Mouse (Mus musculus) ES-E14 (cell line): ENCODE measurements at regions not wholly inside any gene's neighbourhood (a gene's known extent, or its start where the extent isn't known, plus 50 kb on each side); places are given as distances from the start of the nearest gene placed in this dataset.

Source experiments
- DNase-seq: peaks from one replicate; pipeline ENCODE4 v3.0.0-alpha.2; 2013; ENCODE audit warnings: low read depth, low spot score
- H3K27ac ChIP-seq: 2 replicates; pipeline ENCODE4 v1.5.1; 2012; ENCODE audit warnings: low read depth, mild to moderate bottlenecking, low read length, moderate library complexity, mixed read lengths; ENCODE audit not compliant: poor library complexity, insufficient read depth, severe bottlenecking
- H3K36me3 ChIP-seq: 2 replicates; pipeline ENCODE4 v1.6.1; 2012; ENCODE audit warnings: mild to moderate bottlenecking, low read length, moderate library complexity, mixed read lengths; ENCODE audit not compliant: control insufficient read depth, poor library complexity, insufficient read depth, severe bottlenecking
- H3K4me1 ChIP-seq, 2 experiments: fragments of 150-350 bp in 1 of 2; sonication (generic) in 1 of 2; 2 replicates each; pipeline ENCODE4 v1.6.1; 2012; ENCODE audit warnings: low read length in 2 of 2, mild to moderate bottlenecking in 1 of 2, mixed read lengths in 1 of 2; ENCODE audit not compliant: control insufficient read depth in 2 of 2, insufficient read depth in 2 of 2, poor library complexity in 1 of 2
- H3K4me3 ChIP-seq, 2 experiments: fragments of 150-350 bp in 1 of 2; sonication (generic) in 1 of 2; 2 replicates each; pipeline ENCODE4 v1.5.1; 2012; ENCODE audit warnings: low read length in 2 of 2, low read depth in 1 of 2, mild to moderate bottlenecking in 1 of 2, mixed read lengths in 1 of 2; ENCODE audit not compliant: insufficient read depth in 1 of 2, poor library complexity in 1 of 2, severe bottlenecking in 1 of 2
- H3K9ac ChIP-seq: 2 replicates; pipeline ENCODE4 v1.6.1; 2012; ENCODE audit warnings: low read depth, mild to moderate bottlenecking, low read length, mixed read lengths; ENCODE audit not compliant: poor library complexity, insufficient read depth, severe bottlenecking
- H3K9me3 ChIP-seq: fragments of 150-350 bp; sonication (generic); 2 replicates; pipeline ENCODE4 v1.6.1; 2012; ENCODE audit warnings: low read depth, mild to moderate bottlenecking, low read length; ENCODE audit not compliant: control insufficient read depth, insufficient read depth
- CHD2 ChIP-seq: IDR thresholded peaks from 2 replicates; pipeline ENCODE4 v1.6.1; 2014; ENCODE audit warnings: mild to moderate bottlenecking, low read depth, low read length, inconsistent platforms
- HCFC1 ChIP-seq: IDR thresholded peaks from 2 replicates; pipeline ENCODE4 v1.6.1; 2012; ENCODE audit warnings: low read length, inconsistent platforms, borderline replicate concordance; ENCODE audit not compliant: insufficient read depth
- MAFK ChIP-seq: IDR thresholded peaks from 2 replicates; pipeline ENCODE4 v1.6.1; 2014; ENCODE audit warnings: mild to moderate bottlenecking, low read depth, low read length, inconsistent platforms; ENCODE audit not compliant: insufficient read depth
- ZC3H11A ChIP-seq: IDR thresholded peaks from 2 replicates; pipeline ENCODE4 v1.6.1; 2012; ENCODE audit warnings: low read depth, mild to moderate bottlenecking, inconsistent platforms, low read length, borderline replicate concordance
- ZNF384 ChIP-seq: IDR thresholded peaks from 2 replicates; pipeline ENCODE4 v1.6.1; 2012; ENCODE audit warnings: low read depth, low read length, inconsistent platforms
- in situ Hi-C, 2 experiments: fragments of 600-800 bp; cut with MboI; formaldehyde crosslinking; loops; one replicate each; pipeline ENCODE4 v1.15.1; 2025; ENCODE audit warnings: low sequenced_read_pairs in 2 of 2, inconsistent platforms in 1 of 2; ENCODE audit not compliant: unreplicated experiment in 2 of 2

DNA sequence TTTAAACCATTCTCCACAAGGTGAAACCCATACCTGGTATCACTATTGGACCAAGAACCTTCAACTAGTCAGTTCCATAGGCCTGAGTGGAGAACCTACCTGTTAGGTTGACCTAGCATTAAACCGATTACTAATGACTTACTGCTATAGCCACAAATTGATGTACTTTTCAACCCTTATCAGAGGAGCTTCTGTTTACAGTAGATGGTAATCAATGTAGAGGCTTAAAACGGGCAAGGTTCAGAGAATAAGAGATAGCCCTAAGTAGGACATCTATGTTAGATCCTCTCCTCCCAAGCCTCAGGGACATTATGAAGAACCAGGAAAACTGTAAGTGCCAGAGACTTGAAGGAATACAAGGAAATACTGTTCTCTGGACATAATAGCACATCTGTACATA is 108.1 kb upstream of the Pik3r1 start:
- DNase-seq = no peak
- Histone ChIP-seq H3K9ac (no peak overlapping the region), H3K9me3 (no peaks in the 10 kb centered on the region), H3K36me3 (no peaks in the 10 kb centered on the region), H3K4me3 (no peak overlapping the region), H3K4me1 (no peaks in the 10 kb centered on the region), H3K27ac (no peak overlapping the region)
- in situ Hi-C loops = no loop called here
- TF ChIP-seq ZNF384 (no peak), MAFK (no peak), HCFC1 (no peak), ZC3H11A (no peak), CHD2 (no peak)

- Histone ChIP-seq H3K27ac (no peak overlapping the region), H3K4me3 (no peak overlapping the region), H3K9me3 (no peaks in the 10 kb centered on the region), H3K4me1 (no peaks in the 10 kb centered on the region), H3K36me3 (no peaks in the 10 kb centered on the region), H3K9ac (no peak overlapping the region)
- TF ChIP-seq ZNF384 (no peak), CHD2 (no peak), HCFC1 (no peak), ZC3H11A (no peak), MAFK (no peak)
- DNase-seq = no peak
- in situ Hi-C loops = no loop called here
Measured at GRCm38 (mm10) chr13:101876601-101877000, 108.6 kb upstream of the Pik3r1 start.

GRCm38 (mm10) chr13:101878168-101878567 is 110.2 kb upstream of the Pik3r1 start:
- DNase-seq = no peak
- Histone ChIP-seq H3K27ac (no peak overlapping the region), H3K4me1 (no peaks in the 10 kb centered on the region), H3K9ac (no peak overlapping the region), H3K4me3 (no peak overlapping the region), H3K36me3 (no peaks in the 10 kb centered on the region), H3K9me3 (no peaks in the 10 kb centered on the region)
- no peak for TF ChIP-seq MAFK
- no peak for TF ChIP-seq HCFC1
- no peak for TF ChIP-seq ZC3H11A
- no peak for TF ChIP-seq ZNF384
- no peak for TF ChIP-seq CHD2
- in situ Hi-C loops = no loop called here

DNA sequence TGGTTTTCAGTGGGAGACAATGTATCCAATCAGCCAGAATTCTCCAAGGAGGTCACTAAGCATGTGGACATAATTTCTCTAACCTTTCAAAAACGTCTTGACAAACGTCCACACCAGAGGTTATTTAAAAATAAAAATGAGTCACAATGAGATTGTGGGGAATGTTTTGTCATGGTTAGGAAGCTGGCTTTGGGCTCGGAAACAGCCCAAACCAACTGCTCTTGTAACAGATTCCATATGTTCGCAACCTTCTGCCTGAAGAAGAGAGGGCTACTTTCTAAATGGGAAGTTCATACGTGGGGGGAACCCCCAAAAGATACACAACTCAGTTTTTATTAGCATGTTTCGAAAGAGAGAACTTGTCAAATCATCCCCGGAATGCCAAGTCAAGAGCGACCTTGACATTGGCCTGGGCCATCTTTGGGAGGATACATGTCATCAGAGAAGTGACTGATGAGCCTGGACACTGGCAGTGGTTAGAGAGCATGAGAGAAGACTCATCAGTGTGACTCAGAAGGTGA is 111.6 kb upstream of the Pik3r1 start:
- Histone ChIP-seq H3K9ac (no peak overlapping the region), H3K36me3 (no peaks in the 10 kb centered on the region), H3K4me3 (no peak overlapping the region), H3K27ac (no peak overlapping the region), H3K9me3 (no peaks in the 10 kb centered on the region), H3K4me1 (no peaks in the 10 kb centered on the region)
- in situ Hi-C loops = no loop called here
- TF ChIP-seq HCFC1 (no peak), CHD2 (no peak)
- no peak for DNase-seq

- Histone ChIP-seq H3K4me3 (no peak overlapping the region), H3K9me3 (no peaks in the 10 kb centered on the region), H3K36me3 (no peaks in the 10 kb centered on the region), H3K9ac (no peak overlapping the region), H3K4me1 (no peaks in the 10 kb centered on the region), H3K27ac (no peak overlapping the region)
- DNase-seq = no peak
- in situ Hi-C loops = no loop called here
- no peak for TF ChIP-seq ZC3H11A
- no peak for TF ChIP-seq MAFK
- no peak for TF ChIP-seq ZNF384
- no peak for TF ChIP-seq HCFC1
- TF ChIP-seq CHD2 = no peak
Measured at GRCm38 (mm10) chr13:101883177-101883576, 115.2 kb upstream of the Pik3r1 start.
